Mouse (Mus musculus) lung, adult 10 weeks (tissue): ENCODE measurements around the gene Gm20481. TPM values are rescaled to one million over a fixed set of nuclear protein-coding genes. Genes with fewer than 3 reads are reported as not detected.

Source experiments
- polyA plus RNA-seq: library from polyadenylated mRNA; stranded (reverse); fragments of 350-450 nt; fragmentation: Illumina TruSeq; extraction: RNeasy Lipid Tissue Mini Kit (QIAGEN cat#74804); gene quantifications from one replicate; pipeline ENCODE4 v1.2.3, GENCODE M21; 2014; ENCODE audit warnings: low read depth, low replicate concordance; ENCODE audit not compliant: insufficient read depth

The Gm20481 gene
- not detected for polyA plus RNA-seq

DNA sequence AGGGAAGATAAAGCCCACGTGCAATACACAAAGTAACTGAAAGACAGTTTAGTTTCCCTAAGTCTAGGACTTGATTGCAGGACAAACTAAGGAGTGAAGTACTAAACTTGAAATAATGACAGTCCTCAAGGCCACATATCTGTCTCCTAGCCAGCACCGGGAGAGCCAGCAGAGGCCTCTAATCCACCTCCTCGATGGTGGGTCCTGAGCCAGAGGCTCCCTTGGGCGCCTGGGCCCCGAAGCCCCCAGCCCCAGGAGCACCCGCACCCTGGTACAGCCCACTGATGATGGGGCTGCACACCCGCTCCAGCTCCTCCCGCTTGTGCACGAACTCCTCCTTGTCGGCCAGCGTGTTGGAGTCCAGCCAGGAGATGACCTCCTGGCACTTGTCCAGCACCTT lies at the start of gene Gm20481:
TSS of gene Gm20481 (plus strand) at position 91 of the 400 bp plus-strand sequence.

DNA sequence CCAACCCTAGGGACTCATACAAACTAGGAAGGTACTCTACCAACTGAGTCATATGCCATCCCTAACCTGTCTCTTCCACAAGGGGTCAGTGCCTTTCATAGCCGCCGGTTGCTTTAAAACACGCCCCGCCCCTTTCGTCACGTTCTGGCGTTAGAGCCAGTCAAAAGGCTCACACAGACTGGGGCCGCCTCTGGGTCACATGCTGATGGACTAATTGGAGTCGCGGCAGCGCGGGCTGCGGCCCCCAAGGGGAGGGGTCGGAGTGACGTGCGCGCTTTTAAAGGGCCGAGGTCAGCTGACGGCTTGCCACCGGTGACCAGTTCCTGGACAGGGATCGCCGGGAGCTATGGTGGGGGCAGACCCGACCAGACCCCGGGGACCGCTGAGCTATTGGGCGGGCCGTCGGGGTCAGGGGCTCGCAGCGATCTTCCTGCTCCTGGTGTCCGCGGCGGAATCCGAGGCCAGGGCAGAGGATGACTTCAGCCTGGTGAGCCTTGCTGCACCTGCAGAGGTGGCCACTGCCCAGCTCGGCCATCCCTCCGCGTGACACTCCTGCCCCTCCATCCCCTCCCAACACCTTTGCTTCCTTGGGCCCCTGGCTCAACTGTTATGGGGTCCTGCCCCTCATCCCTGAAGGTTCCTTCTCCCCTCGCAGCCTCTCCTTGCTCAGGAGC lies 38.5 kb upstream of the Gm20481 start, which contains the start of gene Neu1:
TSS of gene Neu1 (plus strand) at position 193 of the 674 bp plus-strand sequence.

DNA sequence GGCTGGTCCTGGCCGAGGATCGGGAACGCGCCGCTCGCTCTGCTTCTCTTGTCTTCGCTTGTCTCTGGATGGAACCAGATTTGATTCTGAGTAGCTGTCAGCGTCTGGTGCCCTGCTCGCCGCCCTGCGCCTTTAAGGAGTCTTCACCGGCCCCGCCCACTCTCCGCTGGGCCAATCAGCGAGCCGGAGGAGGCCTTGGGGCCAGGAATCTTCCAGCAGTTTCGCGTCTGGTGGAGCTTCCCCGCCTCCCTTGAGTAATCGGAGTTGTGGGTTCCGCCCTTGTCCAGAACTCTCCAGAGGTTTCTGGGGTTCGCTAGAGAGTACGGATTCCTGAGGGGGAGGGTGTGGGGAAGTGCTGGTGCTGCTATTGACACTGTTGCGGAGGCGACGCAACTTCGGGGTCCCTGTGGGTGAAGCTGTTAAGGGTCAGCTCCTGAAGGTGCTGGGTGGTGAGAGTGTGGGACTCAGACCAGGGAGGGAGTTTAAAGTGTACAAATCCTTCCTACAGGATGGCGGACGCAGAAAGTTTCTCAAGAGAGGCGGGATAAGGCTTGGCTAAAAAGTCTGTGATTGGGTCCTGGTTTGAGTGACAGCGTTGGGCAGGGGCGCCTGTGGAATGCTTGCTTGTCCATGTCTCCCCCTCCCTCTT lies 10.5 kb upstream of the Gm20481 start, which contains the start of gene Hspa1b:
TSS of gene Hspa1b (minus strand) at position 109 of the 649 bp plus-strand sequence.

DNA sequence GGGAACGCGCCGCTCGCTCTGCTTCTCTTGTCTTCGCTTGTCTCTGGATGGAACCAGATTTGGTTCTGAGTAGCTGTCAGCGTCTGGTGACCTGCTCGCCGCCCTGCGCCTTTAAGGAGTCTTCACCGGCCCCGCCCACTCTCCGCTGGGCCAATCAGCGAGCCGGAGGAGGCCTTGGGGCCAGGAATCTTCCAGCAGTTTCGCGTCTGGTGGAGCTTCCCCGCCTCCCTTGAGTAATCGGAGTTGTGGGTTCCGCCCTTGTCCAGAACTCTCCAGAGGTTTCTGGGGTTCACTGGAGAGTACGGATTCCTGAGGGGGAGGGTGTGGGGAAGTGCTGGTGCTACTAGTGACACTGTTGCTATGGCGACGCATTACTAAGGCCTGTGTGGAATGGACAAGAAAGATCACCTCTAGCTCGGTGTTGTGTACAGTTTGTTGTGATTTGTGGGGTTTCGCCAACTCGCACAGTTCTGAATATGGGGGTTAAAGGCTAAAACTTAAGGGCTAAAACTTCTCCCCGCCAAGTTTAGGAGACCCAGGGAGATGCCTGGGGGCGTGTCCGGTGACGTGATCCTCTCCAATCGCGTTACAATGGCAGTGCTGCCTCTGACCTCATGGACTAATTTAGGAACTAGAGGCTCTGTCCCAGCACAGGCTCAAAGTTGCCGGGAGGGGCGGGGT lies 2.5 kb downstream of the Gm20481 start, which contains the start of the genes Hspa1a and Hspa1l:
TSS of gene Hspa1a (minus strand) at position 88 of the 681 bp plus-strand sequence.
TSS of gene Hspa1l (plus strand) at position 635 of the 681 bp plus-strand sequence.

DNA sequence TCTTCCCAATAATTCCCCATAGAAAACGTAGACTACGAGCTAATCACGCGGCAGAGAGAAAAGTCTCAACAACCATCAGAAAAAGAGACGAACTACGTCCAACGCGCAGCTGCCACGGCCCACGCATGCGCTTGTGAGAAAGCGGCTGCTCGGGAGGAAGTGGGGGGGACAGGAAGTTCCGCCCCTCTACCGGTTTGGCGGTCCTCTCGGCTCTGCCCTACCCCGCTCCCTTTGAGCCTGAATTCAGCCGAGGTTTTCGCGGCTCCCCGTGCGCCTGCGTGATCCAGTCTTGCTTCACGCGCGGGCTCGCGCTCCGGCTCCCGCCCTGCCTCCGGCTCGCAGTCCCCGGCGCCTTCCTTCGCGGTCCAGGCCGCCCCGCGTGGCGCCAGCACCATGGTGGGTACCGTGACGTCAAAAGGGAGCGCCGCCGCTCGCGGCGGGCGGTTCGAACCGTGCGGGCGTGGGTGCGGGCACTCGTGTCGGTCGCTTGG lies 12.0 kb downstream of the Gm20481 start, which contains the start of gene Lsm2:
TSS of gene Lsm2 (plus strand) at position 173 of the 491 bp plus-strand sequence.

DNA sequence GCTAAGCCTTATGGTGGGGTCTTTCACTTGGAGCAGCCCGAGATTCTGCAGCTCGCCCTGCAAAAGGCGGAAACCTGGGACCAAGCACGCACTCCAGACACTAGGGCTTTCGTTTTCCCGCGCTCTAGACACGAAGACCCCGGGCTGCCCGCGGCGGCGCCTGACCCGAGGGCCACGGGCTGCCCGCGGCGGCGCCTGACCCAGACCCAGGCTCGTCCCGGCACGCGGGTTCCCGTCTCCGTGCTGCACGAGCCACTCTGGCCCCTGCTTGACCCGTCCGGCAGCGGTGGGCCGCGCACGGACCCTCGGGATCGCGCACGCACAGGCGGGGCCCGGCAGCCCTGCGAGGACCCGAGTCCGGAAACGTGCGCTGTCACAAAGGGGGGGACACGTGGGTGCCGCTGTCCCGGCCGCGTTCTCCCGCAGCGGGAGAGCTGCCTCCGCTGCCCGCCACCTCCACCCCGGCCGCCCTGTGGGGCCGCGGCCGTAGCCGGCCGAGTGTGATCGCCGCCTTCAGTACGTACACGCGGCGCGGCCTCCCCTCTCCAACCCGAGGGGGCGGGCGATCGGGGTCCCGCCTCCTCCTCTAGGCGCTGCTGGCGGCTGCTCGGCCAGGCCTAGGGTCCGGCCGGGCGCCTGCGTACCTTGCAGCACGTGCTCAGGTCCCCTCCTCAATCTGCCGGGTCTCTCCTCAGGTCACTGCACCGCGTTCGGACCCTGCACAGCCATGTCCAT lies 31.2 kb downstream of the Gm20481 start, which contains the start of gene Vars:
TSS of gene Vars (plus strand) at position 271 of the 735 bp plus-strand sequence.

DNA sequence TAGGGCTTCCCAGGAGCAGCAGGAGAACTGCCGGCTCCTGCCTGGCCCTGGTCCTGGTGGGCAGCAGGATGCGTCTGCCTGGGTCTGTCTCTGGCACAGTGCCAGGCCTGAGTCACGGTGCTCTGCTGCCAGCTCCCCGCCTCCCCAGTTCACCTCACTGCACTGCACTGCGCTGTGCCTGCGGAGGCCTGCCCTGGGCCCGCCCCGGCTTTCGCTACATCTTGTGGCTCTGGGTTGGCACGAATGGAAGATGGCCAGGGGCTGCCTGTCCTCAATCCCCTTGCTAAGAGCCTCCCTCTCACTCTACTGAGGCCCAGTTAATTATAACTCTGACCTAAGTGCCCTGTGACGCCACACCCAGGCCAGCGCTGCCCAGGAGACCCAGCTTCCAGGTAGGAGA lies 46.7 kb downstream of the Gm20481 start, which contains the start of gene Vwa7:
TSS of gene Vwa7 (plus strand) at position 204 of the 400 bp plus-strand sequence.

Other genes with a start within 250 kb of the Gm20481 start
- gene C4b, start 226.0 kb upstream of the Gm20481 start, polyA plus RNA-seq: 122 TPM
- not detected for gene Cyp21a1, start 165.4 kb upstream of the Gm20481 start, polyA plus RNA-seq
- 27.3 TPM for gene Stk19, start 133.0 kb upstream of the Gm20481 start, polyA plus RNA-seq
- 27.5 TPM for gene Dxo, start 132.9 kb upstream of the Gm20481 start, polyA plus RNA-seq
- 19.3 TPM for gene Skiv2l, start 119.7 kb upstream of the Gm20481 start, polyA plus RNA-seq
- 30.3 TPM for gene Nelfe, start 119.5 kb upstream of the Gm20481 start, polyA plus RNA-seq
- gene Cfb, start 107.4 kb upstream of the Gm20481 start, polyA plus RNA-seq: 38.7 TPM
- gene Zbtb12, start 90.4 kb upstream of the Gm20481 start, polyA plus RNA-seq: 4.5 TPM
- not detected for gene Gm20547, start 87.9 kb upstream of the Gm20481 start, polyA plus RNA-seq
- gene C2, start 71.6 kb upstream of the Gm20481 start, polyA plus RNA-seq: 24.6 TPM
- 39.7 TPM for gene Ehmt2, start 71.4 kb upstream of the Gm20481 start, polyA plus RNA-seq
- 9.2 TPM for gene Slc44a4, start 55.4 kb upstream of the Gm20481 start, polyA plus RNA-seq
- gene Neu1, start 38.7 kb upstream of the Gm20481 start, polyA plus RNA-seq: 22.0 TPM
- gene Hspa1b, start 10.7 kb upstream of the Gm20481 start, polyA plus RNA-seq: 18.0 TPM
- gene Hspa1a, start 2.2 kb downstream of the Gm20481 start, polyA plus RNA-seq: 15.5 TPM
- gene Hspa1l, start 2.8 kb downstream of the Gm20481 start, polyA plus RNA-seq: 1.2 TPM
- gene Lsm2, start 11.9 kb downstream of the Gm20481 start, polyA plus RNA-seq: 34.0 TPM
- 25.7 TPM for gene Vars, start 31.1 kb downstream of the Gm20481 start, polyA plus RNA-seq
- 0.74 TPM for gene Vwa7, start 46.7 kb downstream of the Gm20481 start, polyA plus RNA-seq
- 1.3 TPM for gene Sapcd1, start 58.1 kb downstream of the Gm20481 start, polyA plus RNA-seq
- gene Msh5, start 76.8 kb downstream of the Gm20481 start, polyA plus RNA-seq: 3.1 TPM
- 242 TPM for gene Clic1, start 80.1 kb downstream of the Gm20481 start, polyA plus RNA-seq
- 99.2 TPM for gene Ddah2, start 89.1 kb downstream of the Gm20481 start, polyA plus RNA-seq
- gene Ly6g6c, start 95.5 kb downstream of the Gm20481 start, polyA plus RNA-seq: 2.4 TPM
- 0.84 TPM for gene Mpig6b, start 96.3 kb downstream of the Gm20481 start, polyA plus RNA-seq
- gene Ly6g6e, start 107.0 kb downstream of the Gm20481 start, polyA plus RNA-seq: 1.4 TPM
- 13.1 TPM for gene Ly6g6d, start 108.2 kb downstream of the Gm20481 start, polyA plus RNA-seq
- not detected for gene Ly6g6f, start 115.7 kb downstream of the Gm20481 start, polyA plus RNA-seq
- gene Abhd16a, start 119.4 kb downstream of the Gm20481 start, polyA plus RNA-seq: 72.3 TPM
- gene Ly6g5c, start 138.4 kb downstream of the Gm20481 start, polyA plus RNA-seq: not detected
- 0.55 TPM for gene Ly6g5b, start 145.5 kb downstream of the Gm20481 start, polyA plus RNA-seq
- 23.7 TPM for gene Gpank1, start 151.5 kb downstream of the Gm20481 start, polyA plus RNA-seq
- 116 TPM for gene Csnk2b, start 152.1 kb downstream of the Gm20481 start, polyA plus RNA-seq
- 11.1 TPM for gene D17H6S53E, start 156.5 kb downstream of the Gm20481 start, polyA plus RNA-seq
- gene Apom, start 162.1 kb downstream of the Gm20481 start, polyA plus RNA-seq: not detected
- gene Bag6, start 165.3 kb downstream of the Gm20481 start, polyA plus RNA-seq: 66.8 TPM
- gene Prrc2a, start 195.0 kb downstream of the Gm20481 start, polyA plus RNA-seq: 149 TPM
- 14.2 TPM for gene Aif1, start 206.2 kb downstream of the Gm20481 start, polyA plus RNA-seq
- 56.7 TPM for gene Lst1, start 218.5 kb downstream of the Gm20481 start, polyA plus RNA-seq
- 46.6 TPM for gene Ltb, start 224.5 kb downstream of the Gm20481 start, polyA plus RNA-seq
- gene Tnf, start 232.1 kb downstream of the Gm20481 start, polyA plus RNA-seq: 1.2 TPM
- gene Lta, start 235.4 kb downstream of the Gm20481 start, polyA plus RNA-seq: 0.62 TPM